Mouse (Mus musculus) lung, postnatal 0 days (tissue): ENCODE measurements around the gene Brk1.

Experiments used
- CTCF ChIP-seq: IDR thresholded peaks from 2 replicates; pipeline ENCODE4 v1.5.1; 2016; ENCODE audit warnings: antibody characterized with exemption, mild to moderate bottlenecking
- EP300 ChIP-seq: IDR thresholded peaks from 2 replicates; pipeline ENCODE4 v1.6.1; 2016; ENCODE audit warnings: antibody characterized with exemption, mild to moderate bottlenecking, control low read depth

DNA sequence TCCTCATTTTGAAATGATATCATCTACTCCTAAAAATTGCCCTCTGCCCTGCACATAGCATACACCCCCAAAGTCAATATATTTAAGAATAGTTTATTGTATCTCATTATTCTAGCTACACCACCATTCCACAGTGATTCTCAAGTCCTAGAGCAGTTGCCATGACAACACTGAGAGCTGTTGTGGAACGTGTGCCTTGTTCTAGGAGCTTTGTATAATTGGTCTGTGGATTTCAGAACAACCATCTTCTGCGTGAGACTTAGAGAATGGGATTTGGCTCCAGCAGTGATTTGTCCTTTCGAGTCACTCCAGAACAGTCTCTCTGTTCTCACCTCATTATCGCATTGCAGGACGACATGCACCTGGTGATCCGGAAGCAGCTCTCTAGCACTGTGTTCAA lies 44.8 kb upstream of the Brk1 start:
- TF ChIP-seq CTCF (no peak), EP300 (no peak)
